Mouse (Mus musculus) neural tube, embryonic 14.5 days (tissue): ENCODE measurements around the gene Hepacam2. TPM values are rescaled to one million over a fixed set of nuclear protein-coding genes. Genes with fewer than 3 reads are reported as not detected.
A peak's percentile ranks its signal among the peaks of the same experiment; 100 is the strongest.

Experiments used
- ATAC-seq: fragments of 200-750 bp; cut with Nextera tagmentation; 2 replicates; pipeline ENCODE4 v1.8.0; 2017; ENCODE audit warnings: low read depth, mild to moderate bottlenecking, moderate TSS enrichment, moderate library complexity
- H3K27ac ChIP-seq: fragments of 300-500 bp; sonication (generic); 2 replicates; pipeline ENCODE4 v1.5.1; 2014; ENCODE audit warnings: low read depth, mild to moderate bottlenecking, control low read depth, low read length, moderate library complexity, mixed read lengths
- H3K27me3 ChIP-seq: fragments of 300-500 bp; sonication (generic); 2 replicates; pipeline ENCODE4 v1.6.1; 2014; ENCODE audit warnings: low read length; ENCODE audit not compliant: control insufficient read depth, insufficient read depth
- H3K36me3 ChIP-seq: fragments of 300-500 bp; sonication (generic); 2 replicates; pipeline ENCODE4 v1.6.1; 2014; ENCODE audit warnings: low read length, mixed read lengths; ENCODE audit not compliant: control insufficient read depth, insufficient read depth
- H3K4me1 ChIP-seq: fragments of 300-500 bp; sonication (generic); 2 replicates; pipeline ENCODE4 v1.6.1; 2014; ENCODE audit warnings: low read length; ENCODE audit not compliant: control insufficient read depth, insufficient read depth
- H3K4me2 ChIP-seq: fragments of 300-500 bp; sonication (generic); 2 replicates; pipeline ENCODE4 v1.6.1; 2014; ENCODE audit warnings: mild to moderate bottlenecking, low read depth, low read length, control low read depth
- H3K4me3 ChIP-seq: fragments of 300-500 bp; sonication (generic); 2 replicates; pipeline ENCODE4 v1.5.1; 2014; ENCODE audit warnings: low read depth, low read length, control low read depth, mixed read lengths
- H3K9ac ChIP-seq: fragments of 300-500 bp; sonication (generic); replicated peaks from 2 replicates; pipeline ENCODE4 v1.6.1; 2014; ENCODE audit warnings: low read depth, mild to moderate bottlenecking, control low read depth, low read length, mixed read lengths
- H3K9me3 ChIP-seq: fragments of 300-500 bp; sonication (generic); 2 replicates; pipeline ENCODE4 v1.6.1; 2016; ENCODE audit warnings: low read length; ENCODE audit not compliant: control insufficient read depth
- WGBS: fragments of 180-500 bp; shearing (Covaris S2); extraction: QIAGEN DNeasy Blood & Tissue Kit; methylation state at CpG from one replicate; pipeline ENCODE4 v1.1.7; 2014; 5-methylcytosine and 5-hydroxymethylcytosine counted together
- polyA plus RNA-seq: library from polyadenylated mRNA; unstranded; fragments of >200 nt; fragmentation: Nextera tagmentation; extraction: Ambion mirVana; gene quantifications from 2 replicates; pipeline ENCODE4 v1.2.1, GENCODE M21; 2014

Gene Hepacam2
- polyA plus RNA-seq, 1 experiment from 2014 or later: 1.2 TPM

DNA sequence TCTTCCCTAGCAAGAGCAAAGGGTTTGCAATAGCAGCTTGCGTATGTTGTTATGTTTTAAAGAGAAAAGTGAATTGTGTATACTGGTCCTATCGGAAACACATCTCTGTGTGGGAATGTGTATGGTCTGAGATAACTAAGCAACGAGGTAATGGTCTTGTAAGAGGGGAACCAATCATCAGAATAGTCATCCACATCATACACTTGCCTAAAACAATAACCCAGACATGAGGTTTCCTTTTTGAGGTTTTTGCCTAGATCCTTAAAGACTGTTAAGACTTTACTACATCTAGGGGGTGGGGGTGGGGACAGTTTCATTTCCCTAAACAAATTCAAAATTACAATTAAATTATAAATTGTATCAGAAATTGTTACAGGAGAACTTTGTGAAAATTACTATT lies 13.0 kb downstream of the Hepacam2 start:
- no peak overlapping the region for H3K4me3 ChIP-seq
- no peak overlapping the region for H3K27ac ChIP-seq
- no peak for ATAC-seq
- H3K27me3 ChIP-seq: no peaks in the 10 kb centered on the region
- no peaks in the 10 kb centered on the region for H3K9me3 ChIP-seq
- H3K4me2 ChIP-seq: no peak overlapping the region
- no peaks in the 10 kb centered on the region for H3K4me1 ChIP-seq
- H3K9ac ChIP-seq: no peak overlapping the region
- 75% methylated on average over 3 of the region's 3 CpGs for WGBS
- no peaks in the 10 kb centered on the region for H3K36me3 ChIP-seq

DNA sequence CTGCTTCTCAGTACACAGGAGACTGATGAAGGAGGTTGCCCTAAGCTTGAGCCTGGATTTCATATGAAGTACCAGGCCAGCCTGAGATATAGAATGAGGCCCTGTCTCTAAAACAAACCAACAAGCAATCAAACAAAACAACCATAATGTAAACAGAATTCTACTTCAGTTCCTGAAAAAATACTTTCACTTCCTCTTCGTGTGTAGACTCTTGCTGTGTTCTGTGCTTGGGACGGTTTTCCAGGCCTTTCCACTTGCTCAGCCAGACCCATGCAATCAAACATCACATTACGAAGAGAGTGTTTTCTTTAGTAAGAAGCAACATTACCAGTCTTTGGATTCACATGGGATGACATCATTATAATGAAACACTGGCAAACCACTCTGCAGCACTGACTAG lies 16.4 kb downstream of the Hepacam2 start:
- no peak for ATAC-seq
- H3K36me3 ChIP-seq: no peaks in the 10 kb centered on the region
- no peak overlapping the region for H3K9ac ChIP-seq
- H3K4me1 ChIP-seq: no peaks in the 10 kb centered on the region
- no peak overlapping the region for H3K4me3 ChIP-seq
- H3K9me3 ChIP-seq: no peaks in the 10 kb centered on the region
- H3K27ac ChIP-seq: no peak overlapping the region
- no peaks in the 10 kb centered on the region for H3K27me3 ChIP-seq
- no peak overlapping the region for H3K4me2 ChIP-seq
- WGBS: 88% methylated on average over 3 of the region's 3 CpGs

DNA sequence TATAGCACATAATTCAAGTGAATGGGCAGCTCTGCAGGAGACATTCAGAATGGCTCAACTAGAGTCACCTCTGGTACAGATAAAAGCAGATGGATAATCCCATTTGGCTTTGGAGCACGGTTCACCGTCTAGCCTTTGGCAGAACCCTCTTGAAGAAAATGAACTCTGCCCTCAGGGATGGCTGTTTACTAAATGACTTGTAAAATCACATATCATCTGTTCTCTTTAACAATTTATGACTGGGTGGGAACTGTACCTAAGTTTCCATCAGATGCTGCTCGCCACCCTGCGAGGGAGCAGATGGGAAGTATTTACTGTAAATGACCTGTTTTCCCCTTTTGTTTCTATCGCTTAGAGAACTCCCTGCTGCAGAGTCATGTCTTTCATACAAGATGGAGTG lies 18.2 kb downstream of the Hepacam2 start:
- Histone ChIP-seq H3K9me3 (no peaks in the 10 kb centered on the region), H3K4me2 (no peak overlapping the region), H3K36me3 (no peaks in the 10 kb centered on the region), H3K4me1 (no peaks in the 10 kb centered on the region), H3K4me3 (no peak overlapping the region), H3K27me3 (no peaks in the 10 kb centered on the region), H3K9ac (no peak overlapping the region), H3K27ac (no peak overlapping the region)
- ATAC-seq: no peak
- 48% methylated on average over 5 of the region's 5 CpGs for WGBS

DNA sequence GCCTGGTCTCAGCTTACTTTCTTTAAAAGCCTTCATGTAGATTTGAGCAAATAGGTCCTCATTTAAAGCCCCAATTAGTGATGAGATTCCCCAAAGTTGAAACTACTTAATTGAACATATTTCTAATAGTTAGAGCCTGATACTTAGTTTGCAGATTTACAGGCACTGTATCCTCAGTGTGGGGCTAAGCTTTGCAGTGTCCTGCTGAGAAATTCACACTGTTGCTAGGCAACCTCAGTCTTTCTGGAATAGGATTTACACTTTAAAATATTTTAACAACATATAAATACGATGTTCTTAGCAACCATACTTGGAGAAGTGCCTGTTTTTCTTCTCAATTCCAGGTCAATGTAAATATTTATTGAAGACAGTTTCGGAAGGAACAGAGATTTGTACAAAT lies 21.8 kb downstream of the Hepacam2 start:
- Histone ChIP-seq H3K27ac (no peak overlapping the region), H3K4me2 (no peak overlapping the region), H3K4me1 (no peaks in the 10 kb centered on the region), H3K36me3 (no peaks in the 10 kb centered on the region), H3K9ac (no peak overlapping the region), H3K9me3 (no peaks in the 10 kb centered on the region), H3K4me3 (no peak overlapping the region), H3K27me3 (no peaks in the 10 kb centered on the region)
- WGBS: 67% methylated on average over 2 of the region's 2 CpGs
- no peak for ATAC-seq

DNA sequence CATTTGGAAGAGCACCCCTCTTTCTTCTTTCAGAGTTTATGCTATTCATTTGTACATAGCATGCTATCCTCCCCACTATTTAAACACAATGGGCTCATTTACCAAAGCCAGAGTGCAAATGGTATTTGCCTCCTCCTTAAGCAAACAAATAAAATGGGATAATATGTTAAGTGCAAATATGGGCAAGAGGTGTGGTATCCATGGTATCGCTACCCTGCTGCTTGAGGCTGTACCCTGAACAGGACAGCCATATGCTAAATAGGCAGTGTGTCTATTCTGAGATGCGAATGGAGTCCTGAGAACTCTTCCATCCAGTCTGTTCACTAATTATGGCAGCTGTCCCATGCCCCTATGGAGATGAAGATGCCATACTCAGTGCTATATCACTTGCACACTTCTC lies 27.4 kb downstream of the Hepacam2 start:
- Histone ChIP-seq H3K4me1 (no peaks in the 10 kb centered on the region), H3K36me3 (no peaks in the 10 kb centered on the region), H3K27ac (no peak overlapping the region), H3K9ac (no peak overlapping the region), H3K4me2 (no peak overlapping the region), H3K4me3 (no peak overlapping the region), H3K27me3 (no peaks in the 10 kb centered on the region), H3K9me3 (no peaks in the 10 kb centered on the region)
- no peak for ATAC-seq
- WGBS: 73% methylated on average over 2 of the region's 2 CpGs

DNA sequence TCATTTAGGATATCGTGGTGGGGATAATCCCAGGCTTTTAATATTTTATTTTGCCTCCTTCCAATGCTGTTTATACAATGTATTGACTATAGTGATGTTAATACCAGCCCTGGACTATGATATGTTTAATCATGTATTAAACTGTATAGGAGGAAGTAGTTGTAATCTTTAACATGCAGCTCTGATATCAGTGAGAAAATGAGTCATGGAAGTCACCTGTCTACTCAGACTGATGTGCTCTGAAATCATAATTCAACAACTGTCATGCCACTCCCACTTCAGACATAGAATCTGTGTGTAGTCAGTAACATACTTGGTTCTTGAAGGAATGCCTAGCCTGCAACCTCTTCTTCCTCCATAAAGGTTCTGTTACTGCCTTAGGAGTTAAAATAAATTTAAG lies 29.5 kb downstream of the Hepacam2 start:
- Histone ChIP-seq H3K36me3 (no peaks in the 10 kb centered on the region), H3K27ac (no peak overlapping the region), H3K9me3 (no peaks in the 10 kb centered on the region), H3K27me3 (no peaks in the 10 kb centered on the region), H3K9ac (no peak overlapping the region), H3K4me1 (no peaks in the 10 kb centered on the region), H3K4me2 (no peak overlapping the region), H3K4me3 (no peak overlapping the region)
- WGBS: 63% methylated on average over 1 of the region's 1 CpGs
- no peak for ATAC-seq

DNA sequence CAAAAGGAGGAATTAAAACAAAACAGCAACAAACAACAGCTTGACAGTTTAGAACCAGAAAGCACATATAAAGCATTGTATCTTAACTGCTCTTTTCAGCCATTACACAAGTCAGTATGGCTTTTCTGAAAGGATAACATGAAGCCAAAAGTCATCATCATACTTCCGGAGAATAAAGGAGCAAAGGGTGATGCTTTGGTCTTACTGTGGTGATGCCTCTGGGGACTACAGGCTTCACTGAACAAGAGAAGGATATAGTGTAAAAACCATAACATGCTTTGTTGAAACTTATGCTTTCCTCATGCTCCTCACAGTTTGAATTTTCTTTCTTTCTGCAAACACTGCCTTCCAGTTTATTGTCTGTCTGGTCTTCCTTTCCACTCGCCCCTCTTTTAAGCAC lies 34.5 kb downstream of the Hepacam2 start:
- Histone ChIP-seq H3K9me3 (no peaks in the 10 kb centered on the region), H3K9ac (no peak overlapping the region), H3K4me3 (no peak overlapping the region), H3K36me3 (no peaks in the 10 kb centered on the region), H3K4me2 (no peak overlapping the region), H3K27me3 (no peaks in the 10 kb centered on the region), H3K27ac (no peak overlapping the region), H3K4me1 (no peaks in the 10 kb centered on the region)
- WGBS: 75% methylated on average over 2 of the region's 2 CpGs
- no peak for ATAC-seq

DNA sequence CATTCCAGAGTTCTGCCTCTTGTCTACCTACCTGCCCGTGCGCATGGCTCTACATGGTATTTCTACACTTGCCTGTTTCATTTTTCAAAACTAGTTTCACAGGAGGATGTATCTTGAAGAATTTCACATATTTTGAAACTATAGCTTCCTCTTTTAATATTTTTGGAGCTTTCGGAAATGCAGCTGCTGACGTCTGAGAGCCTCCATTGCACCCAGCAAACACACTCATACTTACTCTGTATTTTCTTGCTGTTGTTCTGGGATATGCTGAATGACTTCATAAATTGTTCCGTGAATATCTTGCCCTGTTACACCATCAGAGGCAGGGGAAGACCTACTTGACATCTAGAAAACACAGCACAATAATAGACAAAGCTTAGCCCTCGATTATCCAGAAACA lies 35.1 kb downstream of the Hepacam2 start:
- Histone ChIP-seq H3K4me3 (no peak overlapping the region), H3K4me1 (no peaks in the 10 kb centered on the region)
- 78% methylated on average over 6 of the region's 6 CpGs for WGBS

DNA sequence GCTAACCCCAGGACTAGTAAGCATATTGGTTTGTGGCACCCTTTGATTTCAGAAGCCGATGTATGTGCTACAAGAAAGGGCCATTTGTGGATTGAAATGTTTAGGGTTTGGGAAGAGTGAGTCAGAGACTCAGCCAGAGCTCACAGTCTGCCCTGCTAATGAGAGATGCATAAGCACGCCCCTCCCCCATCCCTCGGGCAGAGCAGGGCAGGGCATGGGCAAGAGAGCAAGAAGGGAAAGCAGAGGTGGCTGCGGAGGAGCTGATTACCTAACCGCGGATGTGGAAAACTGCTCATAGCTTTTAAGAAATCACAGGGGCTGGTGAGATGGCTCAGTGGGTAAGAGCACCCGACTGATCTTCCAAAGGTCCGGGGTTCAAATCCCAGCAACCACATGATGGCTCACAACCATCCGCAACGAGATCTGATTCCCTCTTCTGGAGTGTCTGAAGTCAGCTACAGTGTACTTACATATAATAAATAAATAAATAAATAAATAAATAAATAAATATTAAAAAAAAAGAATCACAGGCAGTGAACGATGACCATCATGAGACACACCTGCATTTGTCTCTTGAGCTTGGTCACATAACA lies 42.1 kb downstream of the Hepacam2 start:
- H3K4me3 ChIP-seq: no peak overlapping the region
- ATAC-seq: peak; percentile 65; the same call in 1 of the 2 replicates

More for the DNA sequence above, 35.1 kb downstream of the Hepacam2 start:
- H3K9ac ChIP-seq: no peak overlapping the region
- H3K27me3 ChIP-seq: no peaks in the 10 kb centered on the region
- no peak overlapping the region for H3K27ac ChIP-seq
- H3K4me2 ChIP-seq: no peak overlapping the region
- no peaks in the 10 kb centered on the region for H3K36me3 ChIP-seq
- H3K9me3 ChIP-seq: no peaks in the 10 kb centered on the region
- no peak for ATAC-seq

More for the DNA sequence above, 42.1 kb downstream of the Hepacam2 start:
- no peaks in the 10 kb centered on the region for H3K27me3 ChIP-seq
- no peaks in the 10 kb centered on the region for H3K4me1 ChIP-seq
- 71% methylated on average over 11 of the region's 11 CpGs for WGBS
- H3K9me3 ChIP-seq: no peaks in the 10 kb centered on the region
- H3K36me3 ChIP-seq: no peaks in the 10 kb centered on the region
- H3K4me2 ChIP-seq: no peak overlapping the region
- no peak overlapping the region for H3K27ac ChIP-seq
- no peak overlapping the region for H3K9ac ChIP-seq
